Mouse (Mus musculus): ENCODE results near the gene Mon1a. TPM values are rescaled to one million over a fixed set of nuclear protein-coding genes. Genes with fewer than 3 reads are reported as not detected.

The Mon1a gene
- 11.1 and 16.3 TPM in 2 replicates for total RNA-seq (2017)

DNA sequence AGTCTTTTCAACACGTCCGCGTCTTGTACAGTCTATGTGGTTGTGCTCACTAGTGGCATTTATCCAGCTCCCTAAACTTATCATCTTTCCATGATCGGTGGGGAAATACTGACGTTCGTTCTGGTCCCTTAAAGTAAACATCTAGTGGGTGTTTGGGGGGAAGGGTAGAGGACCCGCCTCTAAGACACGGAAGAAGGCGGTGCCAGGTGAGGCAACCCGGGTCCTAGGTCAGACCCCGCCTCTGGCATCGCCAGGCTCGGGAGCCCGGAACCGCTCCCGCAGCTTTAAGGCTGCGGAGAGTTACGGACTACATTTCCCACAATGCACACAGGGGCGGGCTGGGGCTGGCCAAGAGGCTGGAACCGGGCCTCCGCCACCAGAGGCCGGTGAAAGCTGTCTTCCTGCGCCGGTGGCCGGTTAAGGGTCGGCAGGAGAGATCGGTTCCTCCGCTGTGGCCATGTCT is at the start of gene Mon1a:
Mon1a (plus strand) TSS at position 348 of the 463 bp plus-strand sequence.
- peak; percentile 97 for ATAC-seq (replicated peaks; ENCODE audit: low read depth, poor library complexity, severe bottlenecking)

DNA sequence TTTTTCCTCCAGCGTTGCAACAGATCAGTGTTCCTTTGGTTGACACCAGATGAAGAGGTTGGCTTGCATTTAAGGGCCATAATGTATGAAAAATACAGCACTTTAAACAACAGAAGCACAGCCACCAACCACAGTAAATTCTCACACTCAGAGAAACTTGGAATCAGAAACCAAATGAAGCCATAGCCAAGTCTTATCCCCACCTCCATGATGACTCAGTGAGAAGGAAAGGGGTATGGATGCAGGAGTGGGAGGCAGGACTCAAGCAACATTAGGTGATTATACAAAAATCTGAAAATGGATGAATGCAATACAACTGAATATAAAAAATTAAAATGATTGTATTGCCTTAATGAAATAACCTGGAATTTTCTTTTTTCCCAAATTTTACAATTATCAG is 49.1 kb upstream of the Mon1a start:
- no peak for ATAC-seq (replicated peaks; ENCODE audit: low read depth, poor library complexity, severe bottlenecking)

DNA sequence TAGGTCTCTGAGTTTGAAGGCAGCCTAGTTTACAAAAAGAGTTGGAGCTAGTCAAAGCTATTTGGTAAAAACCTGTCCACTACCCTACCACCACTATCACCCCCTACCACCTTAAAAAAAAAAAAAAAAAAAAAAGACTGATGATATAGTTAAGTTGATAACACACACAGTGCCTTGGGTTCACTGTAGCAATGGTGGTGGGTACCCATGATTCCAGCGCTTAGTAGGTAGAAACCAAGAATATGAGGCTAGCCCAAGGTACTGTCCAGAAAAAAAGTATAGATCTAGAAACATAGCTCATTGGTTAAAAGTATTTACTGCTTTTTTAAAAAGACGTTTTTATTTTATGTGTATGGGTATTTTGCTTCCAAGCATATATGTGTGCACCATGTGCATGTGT is 45.2 kb upstream of the Mon1a start:
- ATAC-seq (replicated peaks; ENCODE audit: low read depth, poor library complexity, severe bottlenecking), result no peak

DNA sequence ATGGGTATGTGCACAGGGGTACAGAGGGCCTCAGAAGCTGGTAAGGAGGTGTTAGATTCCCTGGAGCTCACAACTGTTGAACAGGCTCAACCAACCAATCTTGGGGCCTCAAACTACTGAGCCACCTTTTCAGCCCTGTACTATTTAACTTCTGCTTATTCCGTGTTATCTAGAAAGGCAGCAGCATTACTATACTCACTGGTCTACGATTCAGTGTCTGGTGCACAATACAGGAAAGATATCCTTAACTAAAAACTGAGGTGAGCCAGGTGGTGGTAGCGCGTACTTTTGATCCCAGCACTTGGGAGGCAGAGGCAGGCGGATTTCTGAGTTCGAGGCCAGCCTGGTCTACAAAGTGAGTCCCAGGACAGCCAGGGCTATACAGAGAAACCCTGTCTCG is 39.0 kb upstream of the Mon1a start:
- no peak for ATAC-seq (replicated peaks; ENCODE audit: low read depth, poor library complexity, severe bottlenecking)

- peak; percentile 66; the same call in 1 of the 2 replicates for ATAC-seq (replicated peaks; ENCODE audit: low read depth, poor library complexity, severe bottlenecking)
Measured at GRCm38 (mm10) chr9:107858343-107858742, 29.6 kb upstream of the Mon1a start.

DNA sequence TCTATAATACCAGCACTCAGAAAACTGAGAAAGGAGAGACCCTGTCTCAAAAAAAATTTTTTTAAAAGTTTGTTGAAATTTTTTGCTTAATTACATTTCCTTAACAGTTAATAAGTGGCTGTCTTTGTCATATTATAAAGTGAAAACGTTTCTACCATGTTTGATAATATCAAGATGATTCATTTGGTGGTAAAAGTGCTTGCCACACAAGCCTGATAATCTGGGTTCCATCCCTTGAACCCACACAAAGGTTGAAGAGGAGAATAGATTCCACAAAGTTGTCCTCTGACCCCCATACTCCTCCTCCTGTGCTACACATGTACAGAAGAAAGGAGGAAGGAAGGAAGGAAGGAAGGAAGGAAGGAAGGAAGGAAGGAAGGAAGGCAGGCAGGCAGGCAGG is 23.5 kb upstream of the Mon1a start:
- ATAC-seq (replicated peaks; ENCODE audit: low read depth, poor library complexity, severe bottlenecking), result no peak

DNA sequence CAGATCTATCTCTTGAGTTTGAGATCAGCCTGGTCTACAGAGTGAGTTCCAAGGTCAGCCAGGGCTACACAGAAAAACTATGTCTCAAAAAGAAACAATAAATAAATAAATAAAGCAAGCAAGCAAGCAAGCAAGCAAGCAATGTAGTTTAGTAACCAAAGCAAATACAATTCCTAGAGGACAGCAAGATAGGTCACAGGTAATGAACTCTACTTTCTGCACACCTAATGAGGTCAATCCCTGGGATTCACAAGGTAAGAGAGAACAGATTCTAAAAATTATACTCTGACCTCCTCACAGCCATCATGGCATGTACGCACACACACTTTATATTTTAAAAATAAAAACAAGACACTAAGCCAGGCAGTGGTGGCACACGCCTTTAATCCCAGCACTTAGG is 21.9 kb upstream of the Mon1a start:
- no peak for ATAC-seq (replicated peaks; ENCODE audit: low read depth, poor library complexity, severe bottlenecking)

- ATAC-seq (replicated peaks; ENCODE audit: low read depth, poor library complexity, severe bottlenecking), result peak; percentile 99
Measured at GRCm38 (mm10) chr9:107872350-107873098, 15.4 kb upstream of the Mon1a start.

DNA sequence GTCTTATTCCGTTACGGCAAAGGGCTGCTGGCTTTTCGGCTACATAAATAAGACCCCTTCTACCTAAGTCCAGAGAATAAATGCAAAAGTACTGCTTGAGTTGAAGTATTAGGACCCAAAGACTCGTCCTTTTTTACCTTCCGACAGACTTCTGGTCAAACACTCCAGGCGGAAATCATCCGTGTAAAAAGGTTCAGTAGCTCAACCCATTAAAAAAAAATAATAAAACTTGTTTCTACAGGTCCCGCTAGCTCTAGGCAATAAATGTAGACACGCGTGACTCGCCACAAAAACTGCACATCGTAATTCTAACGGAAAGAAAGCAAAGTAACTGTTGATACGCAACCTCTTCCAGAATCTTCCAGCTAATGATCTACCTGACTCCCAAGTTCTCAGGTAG is 14.8 kb upstream of the Mon1a start, which contains the start of gene Rbm6:
Rbm6 (minus strand) TSS at position 101 of the 400 bp plus-strand sequence.
- ATAC-seq (replicated peaks; ENCODE audit: low read depth, poor library complexity, severe bottlenecking), result no peak

- no peak for ATAC-seq (replicated peaks; ENCODE audit: low read depth, poor library complexity, severe bottlenecking)
Measured at GRCm38 (mm10) chr9:107880411-107880810, 7.5 kb upstream of the Mon1a start.

DNA sequence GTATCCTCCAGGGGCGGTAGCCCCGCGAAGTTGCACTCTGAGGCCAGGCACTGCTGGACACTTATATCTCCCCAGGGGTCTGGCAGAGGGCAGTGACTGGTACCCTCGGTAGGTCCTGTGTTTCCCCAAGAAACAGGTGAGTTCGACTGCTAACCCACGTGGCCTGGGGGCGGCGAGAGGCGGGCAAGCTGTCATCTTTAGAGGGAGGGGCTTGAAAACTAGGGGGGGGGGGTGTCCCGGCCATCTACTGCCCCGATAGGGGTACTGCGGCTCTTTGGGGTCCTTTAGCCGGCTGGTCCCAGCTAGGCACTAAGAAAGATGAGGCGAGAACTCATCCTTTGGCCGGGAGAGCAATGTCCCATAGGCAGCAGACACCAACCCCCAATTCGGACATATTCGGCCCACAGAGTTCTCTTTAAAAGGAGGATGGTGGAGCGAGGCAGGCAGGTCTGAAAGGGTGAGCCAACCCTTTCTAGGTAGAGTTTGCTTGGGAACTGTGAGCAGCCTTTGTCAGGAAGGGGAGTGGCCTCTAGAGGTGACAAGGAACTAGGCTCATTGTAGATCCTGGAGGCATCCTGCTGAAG is 408 bp downstream of the Mon1a start:
- peak; percentile 46 for ATAC-seq (replicated peaks; ENCODE audit: low read depth, poor library complexity, severe bottlenecking)

GRCm38 (mm10) chr9:107890260-107890659 is 2.3 kb downstream of the Mon1a start:
- ATAC-seq (replicated peaks; ENCODE audit: low read depth, poor library complexity, severe bottlenecking), result no peak

- no peak for ATAC-seq (replicated peaks; ENCODE audit: low read depth, poor library complexity, severe bottlenecking)
Measured at GRCm38 (mm10) chr9:107891023-107891422, 3.1 kb downstream of the Mon1a start.

DNA sequence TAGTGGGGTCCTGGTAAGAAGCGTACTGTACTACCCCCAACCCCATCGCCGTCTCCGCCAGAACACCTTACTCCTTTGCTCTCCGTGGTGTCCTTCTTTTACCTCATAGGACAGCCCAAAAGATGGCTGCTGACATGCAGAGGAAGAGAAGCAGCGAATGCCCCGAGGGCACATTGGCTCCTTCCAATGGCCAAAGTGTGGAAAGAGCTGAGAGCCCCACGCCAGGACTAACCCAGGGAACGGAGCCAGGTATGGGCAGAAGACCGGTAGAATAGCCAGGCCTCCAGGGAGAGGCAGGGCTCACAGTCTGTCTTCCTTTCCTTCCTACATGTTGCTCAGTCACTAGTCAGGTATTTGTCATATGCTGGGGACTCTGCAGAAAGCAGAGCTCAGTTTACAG is 10.6 kb downstream of the Mon1a start:
- ATAC-seq (replicated peaks; ENCODE audit: low read depth, poor library complexity, severe bottlenecking), result no peak

DNA sequence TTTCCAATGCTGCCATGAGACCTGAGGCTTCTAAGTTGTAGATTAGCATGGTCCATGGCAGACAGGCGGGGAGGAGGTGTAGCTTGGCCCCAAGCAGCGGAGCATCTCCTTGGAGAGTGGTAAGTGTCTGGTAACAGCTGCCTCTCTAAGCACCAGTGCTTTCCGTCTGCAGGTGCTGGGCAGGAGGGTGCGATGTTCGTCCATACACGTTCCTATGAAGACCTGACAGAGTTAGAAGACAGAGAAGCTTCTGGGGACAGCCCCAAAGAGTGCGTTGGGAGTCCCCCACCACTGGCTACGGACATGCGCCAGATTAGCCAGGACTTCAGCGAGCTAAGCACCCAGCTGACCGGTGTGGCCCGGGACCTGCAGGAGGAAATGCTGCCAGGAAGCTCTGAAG is 11.9 kb downstream of the Mon1a start:
- ATAC-seq (replicated peaks; ENCODE audit: low read depth, poor library complexity, severe bottlenecking), result no peak

- ATAC-seq (replicated peaks; ENCODE audit: low read depth, poor library complexity, severe bottlenecking), result peak; percentile 65
Measured at GRCm38 (mm10) chr9:107900840-107901626, 13.1 kb downstream of the Mon1a start.

- ATAC-seq (replicated peaks; ENCODE audit: low read depth, poor library complexity, severe bottlenecking), result no peak
Measured at GRCm38 (mm10) chr9:107901627-107901914, 13.6 kb downstream of the Mon1a start.

DNA sequence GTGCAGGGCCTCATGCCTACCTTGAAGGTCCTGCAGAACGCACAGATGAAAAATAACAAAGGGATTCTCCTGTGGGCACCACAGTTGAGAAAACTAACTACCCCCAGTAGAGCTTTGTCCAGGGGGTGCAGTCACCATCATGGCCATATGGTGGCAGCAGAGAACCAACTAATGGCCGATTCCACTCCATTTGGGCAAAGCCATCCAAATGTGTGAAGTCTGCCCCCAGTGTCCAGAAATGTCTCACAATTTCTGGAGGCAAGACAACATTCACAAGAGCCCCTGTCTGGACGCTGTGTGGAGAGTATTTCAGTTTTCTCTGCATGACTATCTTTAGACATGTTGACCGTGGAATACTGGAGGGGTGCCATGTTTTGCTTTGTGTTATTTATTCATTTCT is 16.8 kb downstream of the Mon1a start:
- peak; percentile 81 for ATAC-seq (replicated peaks; ENCODE audit: low read depth, poor library complexity, severe bottlenecking)

GRCm38 (mm10) chr9:107906252-107906966 is 18.5 kb downstream of the Mon1a start, which contains the start of gene Mst1r:
TSS of gene Mst1r (plus strand) at chr9:107906873.
- peak; percentile 67 for ATAC-seq (replicated peaks; ENCODE audit: low read depth, poor library complexity, severe bottlenecking)

Data from common myeloid progenitor, adult 5-6 weeks (primary cell).